Mouse (Mus musculus) ES-Bruce4 (cell line): ENCODE results near the gene Cacna1d.

Source experiments
- CTCF ChIP-seq: IDR thresholded peaks from one replicate; pipeline ENCODE4 v1.8.1; 2011; ENCODE audit warnings: low read depth, low read length
- EP300 ChIP-seq: IDR thresholded peaks from 2 replicates; pipeline ENCODE4 v1.6.1; 2011; ENCODE audit warnings: low read depth, low read length; ENCODE audit not compliant: insufficient read depth
- POLR2A ChIP-seq: IDR thresholded peaks from one replicate; pipeline ENCODE4 v1.8.1; 2011; ENCODE audit warnings: low read length; ENCODE audit not compliant: insufficient read depth

GRCm38 (mm10) chr14:30531431-30531830 lies 40.2 kb upstream of the Cacna1d start:
- no peak for TF ChIP-seq CTCF
- TF ChIP-seq EP300 = no peak
- TF ChIP-seq POLR2A = no peak
